Mouse (Mus musculus): ENCODE measurements around the gene Plce1. TPM values are rescaled to one million over a fixed set of nuclear protein-coding genes. Genes with fewer than 3 reads are reported as not detected.

The Plce1 gene
- total RNA-seq, 2 experiments from 2014 or later, result 23.3 to 24.6 TPM

- no peak for DNase-seq (ENCODE audit: low spot score)
- intact Hi-C loops (cut with DNase I), result loop anchor here (1.0 to 10.0 kb wide), 3 partner anchors 76 to 143 kb away; no protein-coding TSS in a partner anchor
These were observed 85.8 kb downstream of the Plce1 start for GRCm38 (mm10) chr19:38566752-38567151.

GRCm38 (mm10) chr19:38567331-38567730 lies 86.4 kb downstream of the Plce1 start:
- no peak for DNase-seq (ENCODE audit: low spot score)
- intact Hi-C loops (cut with DNase I), result loop anchor here (5.0 to 10.0 kb wide), 2 partner anchors 75 to 143 kb away; no protein-coding TSS in a partner anchor

GRCm38 (mm10) chr19:38578554-38579146 lies 97.7 kb downstream of the Plce1 start:
- DNase-seq (ENCODE audit: low spot score), result no peak
- intact Hi-C loops (cut with DNase I), result no loop called here

GRCm38 (mm10) chr19:38582861-38583260 lies 102.0 kb downstream of the Plce1 start:
- intact Hi-C loops (cut with DNase I), result no loop called here
- no peak for DNase-seq (ENCODE audit: low spot score)

DNA sequence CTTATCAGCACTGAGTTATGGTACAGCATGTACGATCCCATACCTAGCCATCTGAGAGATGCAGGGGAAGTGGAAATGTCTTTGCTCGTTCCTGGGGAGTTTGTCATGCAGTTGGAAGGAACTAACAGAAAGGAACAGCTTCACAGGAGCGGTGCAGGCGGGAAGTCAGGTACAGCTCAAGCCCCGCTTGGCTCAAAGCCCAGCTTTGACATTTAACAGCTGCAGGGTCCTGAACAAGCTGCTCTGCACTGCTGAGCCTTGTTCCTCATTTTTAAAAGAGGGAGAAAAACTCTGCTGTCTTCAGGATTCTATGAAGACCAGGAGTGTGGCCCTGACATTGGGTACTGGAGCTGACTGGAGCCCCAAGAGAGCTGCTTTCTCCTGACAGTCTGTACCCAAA lies 106.7 kb downstream of the Plce1 start:
- intact Hi-C loops (cut with DNase I), result no loop called here
- DNase-seq (ENCODE audit: low spot score), result no peak

DNA sequence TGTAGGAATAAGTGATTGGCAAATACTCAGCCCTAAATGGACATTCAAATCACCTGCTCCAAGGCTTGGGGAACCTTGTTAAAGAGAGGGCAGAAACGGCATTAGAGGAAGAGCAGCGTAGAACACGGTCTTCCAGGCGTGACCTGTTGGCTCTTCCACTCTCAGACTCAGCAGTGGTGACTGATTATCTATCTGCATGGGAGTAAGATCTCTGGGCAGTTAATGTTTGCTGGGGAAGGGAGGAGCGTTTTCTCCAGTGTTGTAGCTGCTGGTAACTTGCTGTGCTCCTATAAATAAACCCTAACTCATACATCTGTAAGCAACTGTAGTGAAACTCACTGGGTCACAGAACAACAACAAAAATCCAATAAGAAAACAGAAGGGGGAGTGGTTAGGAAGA lies 108.6 kb downstream of the Plce1 start:
- intact Hi-C loops (cut with DNase I), result no loop called here
- DNase-seq (ENCODE audit: low spot score), result no peak

DNA sequence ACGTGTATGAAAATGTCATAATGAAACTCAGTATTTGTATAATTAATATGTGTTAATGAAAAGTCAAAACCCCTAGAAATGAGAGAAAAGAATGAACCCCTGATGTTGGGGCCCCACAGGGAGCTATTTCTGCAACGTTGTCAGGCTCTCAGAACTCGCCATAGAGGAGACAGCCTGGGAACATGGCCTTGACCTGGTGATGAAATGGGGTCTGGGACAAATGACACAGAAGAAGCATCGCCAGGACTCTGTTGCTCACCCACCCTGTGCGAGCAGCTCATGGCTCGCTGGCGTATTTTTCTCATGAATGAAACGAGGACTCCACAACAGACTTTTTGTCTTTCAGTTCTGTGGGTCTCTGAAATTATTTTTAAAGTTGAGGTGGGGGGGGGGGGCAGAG lies 109.0 kb downstream of the Plce1 start:
- DNase-seq (ENCODE audit: low spot score), result no peak
- intact Hi-C loops (cut with DNase I), result no loop called here

- intact Hi-C loops (cut with DNase I), result no loop called here
- no peak for DNase-seq (ENCODE audit: low spot score)
These were observed 111.8 kb downstream of the Plce1 start for GRCm38 (mm10) chr19:38592566-38593224.

- no peak for DNase-seq (ENCODE audit: low spot score)
- intact Hi-C loops (cut with DNase I), result no loop called here
These were observed 112.5 kb downstream of the Plce1 start for GRCm38 (mm10) chr19:38593225-38593897.

GRCm38 (mm10) chr19:38596096-38596495 lies 115.2 kb downstream of the Plce1 start:
- intact Hi-C loops (cut with DNase I), result no loop called here

GRCm38 (mm10) chr19:38597392-38597791 lies 116.5 kb downstream of the Plce1 start:
- intact Hi-C loops (cut with DNase I), result no loop called here
- no peak for DNase-seq (ENCODE audit: low spot score)

More at GRCm38 (mm10) chr19:38596096-38596495, 115.2 kb downstream of the Plce1 start:
- DNase-seq (ENCODE audit: low spot score), result no peak

DNA sequence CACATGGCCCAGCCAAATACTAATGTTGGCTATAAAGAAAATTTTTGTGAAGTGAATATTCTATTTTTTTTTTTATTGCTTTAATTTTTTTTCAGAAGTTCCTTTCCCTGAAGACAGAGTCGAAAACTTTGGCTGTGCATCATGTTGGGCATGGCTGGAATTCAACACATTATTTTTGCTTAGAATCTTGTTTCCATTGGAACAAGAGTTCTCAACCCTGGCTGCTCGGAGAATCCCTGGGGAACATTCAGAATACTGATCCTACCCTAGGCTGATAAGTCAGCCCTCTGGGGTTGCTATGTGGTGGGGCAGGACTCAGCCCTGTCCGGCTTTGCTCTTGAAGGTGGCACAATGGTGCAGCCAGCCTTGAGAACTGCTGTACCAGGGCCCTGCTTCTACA lies 118.1 kb downstream of the Plce1 start:
- no peak for DNase-seq (ENCODE audit: low spot score)
- intact Hi-C loops (cut with DNase I), result no loop called here

DNA sequence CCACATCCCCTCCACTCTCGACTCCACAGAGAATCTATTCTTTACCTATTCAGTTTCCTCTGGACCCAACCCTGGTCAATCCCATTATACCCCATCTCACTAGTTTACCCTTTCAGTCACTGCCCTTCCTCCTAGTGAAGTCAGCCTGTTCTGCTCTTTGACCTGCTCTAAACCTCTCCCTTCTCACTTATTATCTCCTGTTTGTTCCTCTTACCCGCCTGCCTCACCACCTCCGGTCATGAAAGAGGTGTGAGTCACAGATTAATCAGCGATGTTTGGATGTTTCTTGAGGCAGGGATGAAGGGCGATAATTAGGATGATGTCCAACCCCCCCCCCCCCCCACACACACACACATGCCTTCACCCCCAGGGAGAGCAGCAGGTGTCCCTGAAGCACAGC lies 120.2 kb downstream of the Plce1 start:
- no peak for DNase-seq (ENCODE audit: low spot score)
- intact Hi-C loops (cut with DNase I), result no loop called here

DNA sequence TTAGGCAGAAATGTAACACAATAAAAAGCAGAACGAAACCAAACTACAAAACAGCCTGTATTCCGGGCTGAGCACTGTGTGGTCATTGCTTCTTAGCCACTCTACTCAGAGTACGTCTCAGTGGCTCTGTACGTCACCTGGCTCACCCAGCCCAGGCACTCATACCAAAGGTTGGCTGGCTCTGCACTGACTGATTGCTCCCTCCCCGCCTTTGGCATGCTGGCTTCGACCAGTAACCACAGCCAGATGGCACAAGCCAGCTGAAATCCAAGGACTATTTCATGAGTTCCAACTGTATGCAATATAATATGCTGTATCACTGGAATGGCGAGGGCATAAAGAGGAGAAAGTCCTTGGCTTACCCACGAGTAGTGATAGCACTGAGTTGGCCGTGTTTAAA lies 121.9 kb downstream of the Plce1 start:
- no peak for DNase-seq (ENCODE audit: low spot score)
- intact Hi-C loops (cut with DNase I), result no loop called here

DNA sequence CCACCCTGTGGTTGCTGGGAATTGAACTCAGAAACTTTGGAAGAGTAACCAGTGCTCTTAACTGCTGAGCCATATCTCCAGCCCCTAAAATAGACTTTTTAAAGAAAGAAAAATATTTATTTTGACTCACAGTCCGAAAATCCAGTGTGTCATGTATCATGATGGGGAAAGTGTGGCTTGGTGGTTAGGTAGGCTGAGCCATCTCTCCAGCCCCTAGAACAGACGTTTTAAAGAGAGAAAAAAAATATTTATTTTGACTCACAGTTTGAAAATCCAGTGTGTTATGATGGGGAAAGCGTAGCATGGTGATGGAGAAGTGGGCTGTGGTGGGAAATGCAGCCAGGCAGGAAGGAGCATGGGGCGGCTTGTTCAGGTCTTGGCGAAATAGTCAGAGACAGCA lies 126.3 kb downstream of the Plce1 start:
- intact Hi-C loops (cut with DNase I), result no loop called here
- no peak for DNase-seq (ENCODE audit: low spot score)

DNA sequence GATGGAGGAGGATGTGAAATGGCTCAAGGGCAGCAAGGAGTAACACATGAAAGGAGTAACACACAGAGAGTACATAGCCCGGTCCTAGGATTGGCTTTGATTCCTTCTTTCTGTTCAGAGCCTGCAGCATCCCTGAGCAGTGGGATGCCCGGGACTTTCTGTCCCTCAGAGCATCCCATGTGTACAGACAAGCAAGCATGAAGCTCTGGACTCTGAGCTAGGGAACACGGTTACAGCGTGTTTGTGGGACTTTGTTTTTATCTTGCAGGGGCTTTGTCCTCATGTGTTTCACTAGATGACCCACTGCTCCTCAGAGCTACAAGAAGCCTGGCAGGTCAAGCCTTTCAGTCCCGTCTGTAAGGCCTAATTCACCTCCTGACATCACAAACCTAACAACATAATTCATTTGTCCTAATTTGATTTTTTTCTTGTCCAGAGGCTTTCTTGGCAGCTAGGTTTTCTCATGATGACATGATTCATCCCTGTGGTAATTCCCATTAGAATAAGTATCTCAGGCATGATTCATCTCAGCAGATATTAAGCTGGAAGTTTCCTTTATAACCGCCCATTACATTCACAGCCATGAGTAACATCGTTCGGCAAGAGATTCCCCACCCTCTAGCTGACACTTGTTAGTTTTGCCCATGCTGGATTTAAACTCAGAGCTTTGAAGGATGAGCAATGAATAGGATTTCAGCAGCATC lies 128.2 kb downstream of the Plce1 start:
- intact Hi-C loops (cut with DNase I), result no loop called here
- no peak for DNase-seq (ENCODE audit: low spot score)

- DNase-seq (ENCODE audit: low spot score), result no peak
These were observed 129.4 kb downstream of the Plce1 start for GRCm38 (mm10) chr19:38610291-38610690.

GRCm38 (mm10) chr19:38610809-38611208 lies 129.9 kb downstream of the Plce1 start:
- DNase-seq (ENCODE audit: low spot score), result peak; percentile 17
- intact Hi-C loops (cut with DNase I), result no loop called here

More at GRCm38 (mm10) chr19:38610291-38610690, 129.4 kb downstream of the Plce1 start:
- intact Hi-C loops (cut with DNase I), result no loop called here

- DNase-seq (ENCODE audit: low spot score), result no peak
- intact Hi-C loops (cut with DNase I), result no loop called here
These were observed 133.3 kb downstream of the Plce1 start for GRCm38 (mm10) chr19:38614067-38614675.

GRCm38 (mm10) chr19:38615356-38615755 lies 134.4 kb downstream of the Plce1 start:
- intact Hi-C loops (cut with DNase I), result no loop called here
- DNase-seq (ENCODE audit: low spot score), result no peak
